Mouse (Mus musculus): ENCODE results near the gene Lrsam1. TPM values are rescaled to one million over a fixed set of nuclear protein-coding genes. Genes with fewer than 3 reads are reported as not detected.

Lrsam1 gene
- polyA plus RNA-seq, 1 experiment from 2014 or later, result 11.8 TPM

GRCm38 (mm10) chr2:32954581-32954980, 6.8 kb downstream of the Lrsam1 start:
- ATAC-seq (ENCODE audit: insufficient number of reproducible peaks, low FRiP score), result no peak
- H3K9me3 ChIP-seq (replicated peaks), result 0 out of 2 replicates have a peak, but pooled peaks cover 7% of the 10 kb centered on the region
- H3K36me3 ChIP-seq, result peaks cover 72% of the 10 kb centered on the region
- WGBS, result 88% methylated on average over 2 of the region's 2 CpGs
- no peak overlapping the region for H3K9ac ChIP-seq
- peaks cover 4% of the 10 kb centered on the region; the same call in 1 of the 2 replicates for H3K4me1 ChIP-seq (replicated peaks)
- H3K4me2 ChIP-seq, result no peak overlapping the region
- no peak overlapping the region for H3K27ac ChIP-seq (ENCODE audit: poor library complexity, severe bottlenecking)
- no peaks in the 10 kb centered on the region for H3K27me3 ChIP-seq (replicated peaks)
- H3K4me3 ChIP-seq, result no peak overlapping the region

- 89% methylated on average over 11 of the region's 11 CpGs for WGBS
- no peaks in the 10 kb centered on the region for H3K9me3 ChIP-seq (replicated peaks)
- peaks cover 4% of the 10 kb centered on the region; the same call in 1 of the 2 replicates for H3K4me1 ChIP-seq (replicated peaks)
- no peak overlapping the region for H3K9ac ChIP-seq
- H3K36me3 ChIP-seq, result peaks cover 67% of the 10 kb centered on the region
- H3K4me3 ChIP-seq, result no peak overlapping the region
- H3K27ac ChIP-seq (ENCODE audit: poor library complexity, severe bottlenecking), result no peak overlapping the region
- ATAC-seq (ENCODE audit: insufficient number of reproducible peaks, low FRiP score), result no peak
- H3K27me3 ChIP-seq (replicated peaks), result no peaks in the 10 kb centered on the region
- H3K4me2 ChIP-seq, result no peak overlapping the region
Observed at GRCm38 (mm10) chr2:32947454-32947853, 14.0 kb downstream of the Lrsam1 start.

GRCm38 (mm10) chr2:32940483-32940882, 20.9 kb downstream of the Lrsam1 start:
- 88% methylated on average over 4 of the region's 4 CpGs for WGBS
- H3K36me3 ChIP-seq, result peaks cover 80% of the 10 kb centered on the region
- ATAC-seq (ENCODE audit: insufficient number of reproducible peaks, low FRiP score), result no peak

GRCm38 (mm10) chr2:32939418-32939817, 22.0 kb downstream of the Lrsam1 start:
- no peak for ATAC-seq (ENCODE audit: insufficient number of reproducible peaks, low FRiP score)
- Histone ChIP-seq H3K4me3 (no peak overlapping the region), H3K27ac (ENCODE audit: poor library complexity, severe bottlenecking) (no peak overlapping the region), H3K9me3 (replicated peaks) (no peaks in the 10 kb centered on the region), H3K4me2 (no peak overlapping the region), H3K27me3 (replicated peaks) (no peaks in the 10 kb centered on the region), H3K9ac (no peak overlapping the region), H3K4me1 (replicated peaks) (no peaks in the 10 kb centered on the region), H3K36me3 (peaks cover 79% of the 10 kb centered on the region)
- 61% methylated on average over 5 of the region's 5 CpGs for WGBS

More at GRCm38 (mm10) chr2:32940483-32940882, 20.9 kb downstream of the Lrsam1 start:
- H3K9ac ChIP-seq, result no peak overlapping the region
- no peaks in the 10 kb centered on the region for H3K4me1 ChIP-seq (replicated peaks)
- H3K27me3 ChIP-seq (replicated peaks), result no peaks in the 10 kb centered on the region
- H3K9me3 ChIP-seq (replicated peaks), result no peaks in the 10 kb centered on the region
- H3K4me2 ChIP-seq, result no peak overlapping the region
- no peak overlapping the region for H3K27ac ChIP-seq (ENCODE audit: poor library complexity, severe bottlenecking)
- no peak overlapping the region for H3K4me3 ChIP-seq

GRCm38 (mm10) chr2:32938741-32939140, 22.7 kb downstream of the Lrsam1 start:
- no peak overlapping the region for H3K4me2 ChIP-seq
- H3K36me3 ChIP-seq, result peaks cover 84% of the 10 kb centered on the region
- ATAC-seq (ENCODE audit: insufficient number of reproducible peaks, low FRiP score), result no peak
- no peaks in the 10 kb centered on the region for H3K4me1 ChIP-seq (replicated peaks)
- H3K9me3 ChIP-seq (replicated peaks), result no peaks in the 10 kb centered on the region
- H3K27ac ChIP-seq (ENCODE audit: poor library complexity, severe bottlenecking), result no peak overlapping the region
- H3K27me3 ChIP-seq (replicated peaks), result no peaks in the 10 kb centered on the region
- H3K9ac ChIP-seq, result no peak overlapping the region
- WGBS, result 76% methylated on average over 5 of the region's 5 CpGs
- H3K4me3 ChIP-seq, result no peak overlapping the region

- ATAC-seq (ENCODE audit: insufficient number of reproducible peaks, low FRiP score), result no peak
- 69% methylated on average over 7 of the region's 7 CpGs for WGBS
- H3K36me3 ChIP-seq, result peaks cover 68% of the 10 kb centered on the region
Observed at GRCm38 (mm10) chr2:32931730-32932129, 29.7 kb downstream of the Lrsam1 start.

GRCm38 (mm10) chr2:32928947-32929829, 32.2 kb downstream of the Lrsam1 start:
- Histone ChIP-seq H3K9ac (no peak overlapping the region), H3K4me1 (replicated peaks) (no peaks in the 10 kb centered on the region), H3K36me3 (peaks cover 71% of the 10 kb centered on the region), H3K27ac (ENCODE audit: poor library complexity, severe bottlenecking) (no peak overlapping the region), H3K9me3 (replicated peaks) (no peaks in the 10 kb centered on the region), H3K4me2 (no peak overlapping the region), H3K4me3 (no peak overlapping the region), H3K27me3 (replicated peaks) (no peaks in the 10 kb centered on the region)
- WGBS, result 88% methylated on average over 19 of the region's 19 CpGs
- no peak for ATAC-seq (ENCODE audit: insufficient number of reproducible peaks, low FRiP score)

More at GRCm38 (mm10) chr2:32931730-32932129, 29.7 kb downstream of the Lrsam1 start:
- Histone ChIP-seq H3K4me2 (no peak overlapping the region), H3K9me3 (replicated peaks) (no peaks in the 10 kb centered on the region), H3K9ac (no peak overlapping the region), H3K27ac (ENCODE audit: poor library complexity, severe bottlenecking) (no peak overlapping the region), H3K4me3 (no peak overlapping the region), H3K4me1 (replicated peaks) (no peaks in the 10 kb centered on the region), H3K27me3 (replicated peaks) (no peaks in the 10 kb centered on the region)

GRCm38 (mm10) chr2:32928235-32928946, 33.0 kb downstream of the Lrsam1 start:
- Histone ChIP-seq H3K4me3 (no peak overlapping the region), H3K4me1 (replicated peaks) (no peaks in the 10 kb centered on the region), H3K36me3 (peaks cover 71% of the 10 kb centered on the region), H3K4me2 (no peak overlapping the region), H3K27ac (ENCODE audit: poor library complexity, severe bottlenecking) (no peak overlapping the region), H3K9me3 (replicated peaks) (no peaks in the 10 kb centered on the region), H3K9ac (no peak overlapping the region), H3K27me3 (replicated peaks) (no peaks in the 10 kb centered on the region)
- WGBS, result 28% methylated on average over 10 of the region's 10 CpGs
- peak; percentile 53 for ATAC-seq (ENCODE audit: insufficient number of reproducible peaks, low FRiP score)

GRCm38 (mm10) chr2:32927624-32928234, 33.7 kb downstream of the Lrsam1 start:
- ATAC-seq (ENCODE audit: insufficient number of reproducible peaks, low FRiP score), result no peak
- no peaks in the 10 kb centered on the region for H3K9me3 ChIP-seq (replicated peaks)
- no peak overlapping the region for H3K4me3 ChIP-seq
- no peak overlapping the region for H3K27ac ChIP-seq (ENCODE audit: poor library complexity, severe bottlenecking)
- H3K36me3 ChIP-seq, result peaks cover 71% of the 10 kb centered on the region
- no peaks in the 10 kb centered on the region for H3K27me3 ChIP-seq (replicated peaks)
- H3K9ac ChIP-seq, result no peak overlapping the region
- H3K4me1 ChIP-seq (replicated peaks), result no peaks in the 10 kb centered on the region
- H3K4me2 ChIP-seq, result no peak overlapping the region
- WGBS, result 77% methylated on average over 15 of the region's 15 CpGs

GRCm38 (mm10) chr2:32926330-32927075, 34.9 kb downstream of the Lrsam1 start:
- no peaks in the 10 kb centered on the region for H3K4me1 ChIP-seq (replicated peaks)
- no peak overlapping the region for H3K4me2 ChIP-seq
- H3K9me3 ChIP-seq (replicated peaks), result no peaks in the 10 kb centered on the region
- no peak overlapping the region for H3K9ac ChIP-seq
- no peak overlapping the region for H3K4me3 ChIP-seq
- H3K36me3 ChIP-seq, result peaks cover 76% of the 10 kb centered on the region
- no peak for ATAC-seq (ENCODE audit: insufficient number of reproducible peaks, low FRiP score)
- no peaks in the 10 kb centered on the region for H3K27me3 ChIP-seq (replicated peaks)
- H3K27ac ChIP-seq (ENCODE audit: poor library complexity, severe bottlenecking), result no peak overlapping the region
- 83% methylated on average over 12 of the region's 12 CpGs for WGBS
